Mouse (Mus musculus) liver, embryonic 14.5 days (tissue): Measurements from ENCODE around the gene C2cd2l. TPM values are rescaled to one million over a fixed set of nuclear protein-coding genes. Genes with fewer than 3 reads are reported as not detected.
A peak's percentile ranks its signal among the peaks of the same experiment; 100 is the strongest.

Source experiments
- ATAC-seq: fragments of 200-750 bp; cut with Nextera tagmentation; 2 replicates; pipeline ENCODE4 v1.8.0; 2017; ENCODE audit warnings: moderate number of reproducible peaks, mild to moderate bottlenecking, moderate library complexity; ENCODE audit not compliant: insufficient read depth
- DNase-seq, 3 experiments: peaks; one replicate each; pipeline ENCODE4 v3.0.0-alpha.2; 2012 to 2013; ENCODE audit warnings: low read depth in 3 of 3, low spot score in 3 of 3
- H3K27ac ChIP-seq: fragments of 300-500 bp; sonication (generic); 2 replicates; pipeline ENCODE4 v1.5.1; 2014; ENCODE audit warnings: moderate library complexity, mild to moderate bottlenecking, control low read depth, inconsistent platforms
- H3K27me3 ChIP-seq: fragments of 300-500 bp; sonication (generic); 2 replicates; pipeline ENCODE4 v1.6.1; 2014; ENCODE audit warnings: mild to moderate bottlenecking, low read length, moderate library complexity; ENCODE audit not compliant: control insufficient read depth, insufficient read depth
- H3K36me3 ChIP-seq: fragments of 300-500 bp; sonication (generic); replicated peaks from 2 replicates; pipeline ENCODE4 v1.6.1; 2014; ENCODE audit warnings: low read depth; ENCODE audit not compliant: control insufficient read depth, insufficient read depth
- H3K4me1 ChIP-seq, 2 experiments: fragments of 200-500 bp in 1 of 2; fragments of 300-500 bp in 1 of 2; sonication (generic) in 1 of 2; replicated peaks; 2 replicates each; pipeline ENCODE4 v1.6.1; 2012 to 2014; ENCODE audit warnings: antibody characterized with exemption in 1 of 2, inconsistent platforms in 1 of 2, low read length in 1 of 2; ENCODE audit not compliant: control insufficient read depth in 2 of 2, insufficient read depth in 2 of 2
- H3K4me2 ChIP-seq: fragments of 300-500 bp; sonication (generic); 2 replicates; pipeline ENCODE4 v1.6.1; 2014; ENCODE audit warnings: low read depth, mild to moderate bottlenecking, control low read depth, moderate library complexity
- H3K4me3 ChIP-seq, 2 experiments: fragments of 200-500 bp in 1 of 2; fragments of 300-500 bp in 1 of 2; sonication (generic) in 1 of 2; 2 replicates each; pipeline ENCODE4 v1.5.1; 2012 to 2014; ENCODE audit warnings: low read depth in 2 of 2, low read length in 2 of 2, mild to moderate bottlenecking in 2 of 2, control low read depth in 1 of 2, inconsistent platforms in 1 of 2, moderate library complexity in 1 of 2; ENCODE audit not compliant: insufficient read depth in 1 of 2
- H3K9ac ChIP-seq: fragments of 300-500 bp; sonication (generic); replicated peaks from 2 replicates; pipeline ENCODE4 v1.6.1; 2014; ENCODE audit warnings: mild to moderate bottlenecking, control low read depth, moderate library complexity
- H3K9me3 ChIP-seq: fragments of 300-500 bp; sonication (generic); 2 replicates; pipeline ENCODE4 v1.6.1; 2016; ENCODE audit warnings: low read length, mixed read lengths; ENCODE audit not compliant: control insufficient read depth
- CTCF ChIP-seq: IDR thresholded peaks from 2 replicates; pipeline ENCODE4 v1.5.1; 2016; ENCODE audit warnings: antibody characterized with exemption, low read depth, control low read depth
- EP300 ChIP-seq: IDR thresholded peaks from 2 replicates; pipeline ENCODE4 v1.6.1; 2016; ENCODE audit warnings: antibody characterized with exemption, low read depth
- WGBS: fragments of 180-500 bp; shearing (Covaris S2); extraction: QIAGEN DNeasy Blood & Tissue Kit; methylation state at CpG from one replicate; pipeline ENCODE4 v1.1.7; 2014; ENCODE audit not compliant: insufficient replicate concordance; 5-methylcytosine and 5-hydroxymethylcytosine counted together
- polyA plus RNA-seq, 2 experiments: library from polyadenylated mRNA; depleted of rRNA in 1 of 2; stranded (reverse) in 1 of 2; unstranded in 1 of 2; fragments of >200 nt; fragmentation: Nextera tagmentation in 1 of 2; extraction: Ambion mirVana in 1 of 2; gene quantifications; 2 replicates each; pipeline versions ENCODE4 v1.2.1 to v1.2.3; 2012 to 2014

Gene C2cd2l
- polyA plus RNA-seq, 2 experiments, result 7.4 to 13.0 TPM

DNA sequence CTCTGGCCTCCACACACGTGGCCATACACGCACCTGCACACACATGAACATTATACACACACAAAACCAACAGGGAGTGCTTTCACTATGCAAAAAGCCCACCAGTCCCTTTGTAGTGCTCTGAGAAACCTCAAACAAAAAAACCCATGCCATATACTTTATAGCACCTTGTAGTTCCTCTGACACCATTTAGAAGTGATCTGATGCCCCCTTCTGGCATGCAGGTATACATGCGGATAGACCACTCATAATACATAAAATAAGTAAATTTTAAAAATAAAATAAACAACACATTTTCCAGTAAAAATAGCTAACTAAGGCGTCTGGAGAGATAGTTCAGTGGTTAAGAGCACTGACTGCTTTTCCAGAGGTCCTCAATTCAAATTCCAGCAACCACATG is 37.1 kb upstream of the C2cd2l start:
- ATAC-seq, result no peak
- no peak overlapping the region; the same call in 1 of the 2 replicates for H3K9ac ChIP-seq
- H3K4me3 ChIP-seq, result no peak overlapping the region
- 63% methylated on average over 4 of the region's 4 CpGs for WGBS
- H3K4me1 ChIP-seq, result peaks cover 6 to 7% of the 10 kb centered on the region in 2 experiments; a peak in 3 of 4 replicates
- peaks cover 62% of the 10 kb centered on the region for H3K36me3 ChIP-seq
- H3K4me2 ChIP-seq, result no peak overlapping the region; the same call in 1 of the 2 replicates
- TF ChIP-seq EP300 (no peak), CTCF (peak; percentile 66)
- no peaks in the 10 kb centered on the region for H3K27me3 ChIP-seq
- H3K9me3 ChIP-seq, result no peaks in the 10 kb centered on the region
- no peak overlapping the region for H3K27ac ChIP-seq
- DNase-seq, result peak in 1 of 3 experiments; percentile 54

DNA sequence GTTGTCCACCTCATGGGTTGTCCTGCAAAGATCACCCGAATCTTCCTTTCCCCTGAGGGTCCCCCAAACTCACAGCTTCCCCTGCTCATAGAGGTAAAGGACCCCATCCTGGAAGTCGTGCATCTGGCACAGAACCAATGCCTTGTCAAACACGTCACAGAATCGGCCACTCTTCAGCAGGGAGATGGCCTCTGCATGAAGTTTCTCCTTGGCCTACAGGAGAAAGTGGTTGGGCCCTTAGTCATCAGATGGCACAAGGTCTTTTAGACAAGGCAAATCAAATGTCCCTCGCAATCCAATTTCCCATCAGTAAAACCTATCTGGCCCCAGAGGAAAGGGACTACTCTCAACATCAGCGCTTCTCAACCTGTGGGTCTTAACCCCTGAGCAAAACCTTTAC is 33.1 kb upstream of the C2cd2l start:
- Histone ChIP-seq H3K9me3 (no peaks in the 10 kb centered on the region), H3K4me2 (no peak overlapping the region), H3K27ac (no peak overlapping the region), H3K36me3 (peaks cover 73% of the 10 kb centered on the region), H3K9ac (no peak overlapping the region), H3K4me1 (no peaks in the 10 kb centered on the region), H3K4me3 (no peak overlapping the region), H3K27me3 (no peaks in the 10 kb centered on the region)
- 82% methylated on average over 6 of the region's 6 CpGs for WGBS
- no peak for TF ChIP-seq EP300
- no peak for TF ChIP-seq CTCF
- no peak for DNase-seq
- ATAC-seq, result no peak

DNA sequence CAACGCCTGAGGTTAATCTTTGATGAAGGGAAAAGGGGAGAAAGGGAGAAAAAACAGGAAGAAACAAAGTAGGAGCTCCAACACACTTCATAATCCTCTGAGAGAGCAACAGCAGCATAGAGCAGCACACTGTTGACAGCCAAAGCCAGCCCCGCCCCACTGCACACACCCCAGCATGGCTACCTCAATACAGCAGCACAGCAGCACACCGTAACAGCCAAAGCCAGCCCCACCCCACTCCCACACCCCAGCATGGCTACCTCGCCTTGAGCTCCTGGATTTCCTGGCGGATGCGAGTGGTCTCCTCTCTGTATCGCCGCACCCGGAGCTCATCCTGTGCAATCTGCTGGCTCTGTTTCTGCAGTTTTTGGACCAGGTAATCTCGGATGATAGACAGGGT is 32.3 kb upstream of the C2cd2l start:
- ATAC-seq, result no peak
- no peak for DNase-seq
- WGBS, result 85% methylated on average over 10 of the region's 10 CpGs
- Histone ChIP-seq H3K4me2 (no peak overlapping the region), H3K9ac (no peak overlapping the region), H3K36me3 (peaks cover 73% of the 10 kb centered on the region), H3K9me3 (no peaks in the 10 kb centered on the region), H3K27me3 (no peaks in the 10 kb centered on the region), H3K4me3 (no peak overlapping the region), H3K4me1 (no peaks in the 10 kb centered on the region), H3K27ac (no peak overlapping the region)
- no peak for TF ChIP-seq EP300
- no peak for TF ChIP-seq CTCF

GRCm38 (mm10) chr9:44351396-44351795 is 31.3 kb upstream of the C2cd2l start:
- DNase-seq, result no peak
- H3K36me3 ChIP-seq, result peaks cover 68% of the 10 kb centered on the region

GRCm38 (mm10) chr9:44348546-44348945 is 28.5 kb upstream of the C2cd2l start:
- 88% methylated on average over 4 of the region's 4 CpGs for whole genome bisulfite sequencing
- TF ChIP-seq CTCF (peak; percentile 66), EP300 (no peak)
- Histone ChIP-seq H3K4me1 (peaks cover 5 to 6% of the 10 kb centered on the region in 2 experiments), H3K9me3 (no peaks in the 10 kb centered on the region), H3K9ac (no peak overlapping the region), H3K36me3 (peaks cover 40% of the 10 kb centered on the region), H3K4me3 (no peak overlapping the region), H3K27ac (no peak overlapping the region), H3K27me3 (no peaks in the 10 kb centered on the region), H3K4me2 (no peak overlapping the region)
- ATAC-seq (no peak), DNase-seq (no peak)

More at GRCm38 (mm10) chr9:44351396-44351795, 31.3 kb upstream of the C2cd2l start:
- Histone ChIP-seq H3K27me3 (no peaks in the 10 kb centered on the region), H3K9me3 (no peaks in the 10 kb centered on the region), H3K4me3 (no peak overlapping the region), H3K9ac (no peak overlapping the region), H3K4me1 (no peaks in the 10 kb centered on the region), H3K4me2 (no peak overlapping the region), H3K27ac (no peak overlapping the region)
- ATAC-seq, result no peak
- 86% methylated on average over 4 of the region's 4 CpGs for WGBS
- TF ChIP-seq CTCF, result no peak
- no peak for TF ChIP-seq EP300
